ENCODE assay signal across 9 mouse cellular contexts in genomic region chr11:117934168-117934567, GRCm38 (mm10). TPM values are rescaled to one million over a fixed set of nuclear protein-coding genes. Genes with fewer than 3 reads are reported as not detected.
DNase-seq lines count a peak whose midpoint lies in the region; ATAC-seq and TF ChIP-seq lines count a peak whose summit lies in the region.
"Had no signal": no experiment of that assay in that cellular context is flagged by ENCODE, and none has a peak within 500 bp of the region (broad histone marks: within the 10 kb centered on the region; RNA-seq: fewer than 3 reads in every experiment).

No protein-coding gene starts in this region.

- H3K9me3 ChIP-seq in heart, embryonic 12.5 days (replicated peaks) = no peaks in the 10 kb centered on the region
- H3K9me3 ChIP-seq in hindbrain, embryonic 13.5 days = no peaks in the 10 kb centered on the region
- H3K9me3 ChIP-seq: midbrain, embryonic 12.5 days had no signal

- H3K4me3 ChIP-seq in heart, embryonic 12.5 days = no peak overlapping the region
- H3K4me3 ChIP-seq in lung, adult 2 months (replicated peaks; ENCODE audit: extremely low read depth, low read depth, low read length) = no peak overlapping the region
- H3K4me3 ChIP-seq in hindbrain, embryonic 13.5 days = no peak overlapping the region
- H3K4me3 ChIP-seq: midbrain, embryonic 12.5 days had no signal

- H3K4me2 ChIP-seq in heart, embryonic 12.5 days = no peak overlapping the region
- H3K4me2 ChIP-seq in hindbrain, embryonic 13.5 days = no peak overlapping the region
- H3K4me2 ChIP-seq: midbrain, embryonic 12.5 days had no signal

- H3K9ac ChIP-seq in heart, embryonic 12.5 days = no peak overlapping the region
- H3K9ac ChIP-seq in hindbrain, embryonic 13.5 days = no peak overlapping the region
- H3K9ac ChIP-seq: midbrain, embryonic 12.5 days had no signal

- peak; percentile 92 for DNase-seq in 3134 (ENCODE audit: extremely low read depth, insufficient read length, low spot score)
- peak; percentile 90 for DNase-seq in NIH3T3 (ENCODE audit: low read depth)
- peak; percentile 78 for DNase-seq in lung, adult 2 months
- no peak for DNase-seq in right cerebral cortex, postnatal 25 days
- DNase-seq in right cerebral cortex, postnatal 14 days = no peak
- DNase-seq in layer of hippocampus, postnatal 10 days (ENCODE audit: low spot score in 2 of 2) = no peak

- TF ChIP-seq CTCF in lung, adult 2 months (IDR thresholded peaks at IDR 0.05; ENCODE audit: insufficient read depth, low read length) = no peak

- no peak overlapping the region; the same call in 1 of the 2 replicates for H3K27ac ChIP-seq in heart, embryonic 12.5 days (ENCODE audit: poor library complexity, severe bottlenecking)
- H3K27ac ChIP-seq in hindbrain, embryonic 13.5 days = no peak overlapping the region
- H3K27ac ChIP-seq: midbrain, embryonic 12.5 days had no signal

- peak; percentile 42 for ATAC-seq in heart, embryonic 12.5 days (ENCODE audit: insufficient number of reproducible peaks, low FRiP score)
- ATAC-seq in hindbrain, embryonic 13.5 days (ENCODE audit: low FRiP score) = no peak

- peaks cover 66% of the 10 kb centered on the region for H3K4me1 ChIP-seq in heart, embryonic 12.5 days (replicated peaks)
- H3K4me1 ChIP-seq in lung, adult 2 months (ENCODE audit: control insufficient read depth, insufficient read depth, low read length) = peaks cover 31% of the 10 kb centered on the region
- peaks cover 46% of the 10 kb centered on the region for H3K4me1 ChIP-seq in hindbrain, embryonic 13.5 days (replicated peaks)

- 35% methylated on average over 2 of the region's 2 CpGs for WGBS in heart, embryonic 12.5 days
- WGBS in lung, adult 2 months = 45% methylated on average over 2 of the region's 2 CpGs
- 57% methylated on average over 2 of the region's 2 CpGs for WGBS in hindbrain, embryonic 13.5 days

- no peaks in the 10 kb centered on the region for H3K36me3 ChIP-seq in heart, embryonic 12.5 days
- no peaks in the 10 kb centered on the region for H3K36me3 ChIP-seq in hindbrain, embryonic 13.5 days
- H3K36me3 ChIP-seq: midbrain, embryonic 12.5 days had no signal

- TF ChIP-seq POLR2A in lung, adult 2 months (IDR thresholded peaks at IDR 0.05; ENCODE audit: borderline replicate concordance, extremely low read depth, low read depth, low read length) = peak; percentile 9; the same call in 1 of the 2 replicates

- peaks cover 35% of the 10 kb centered on the region for H3K27me3 ChIP-seq in heart, embryonic 12.5 days (replicated peaks)
- peaks cover 75% of the 10 kb centered on the region for H3K27me3 ChIP-seq in hindbrain, embryonic 13.5 days

RNA-seq across cellular contexts. Expression of gene Socs3, which starts 35.7 kb away (rescaled TPM):
- polyA plus RNA-seq in heart, embryonic 12.5 days (2016; fragmentation: Nextera tagmentation; extraction: Ambion mirVana) = 7.1 and 8.0 TPM in 2 replicates
- polyA plus RNA-seq in lung, adult 2 months (2012; rRNA removed) = 32.1 and 40.6 TPM in 2 replicates
- 8.3 and 8.8 TPM in 2 replicates for polyA plus RNA-seq in hindbrain, embryonic 13.5 days (2015; fragmentation: Nextera tagmentation; extraction: Ambion mirVana)
- 1 to 10 TPM; 2.3 to 2.8 TPM for total RNA-seq in layer of hippocampus, postnatal 10 days (2021)

RNA-seq across cellular contexts. Expression of gene Pgs1, which starts 51.9 kb away (rescaled TPM):
- 28.9 and 29.6 TPM in 2 replicates for polyA plus RNA-seq in heart, embryonic 12.5 days (2016; fragmentation: Nextera tagmentation; extraction: Ambion mirVana)
- 83.2 and 104 TPM in 2 replicates for polyA plus RNA-seq in lung, adult 2 months (2012; rRNA removed)
- polyA plus RNA-seq in hindbrain, embryonic 13.5 days (2015; fragmentation: Nextera tagmentation; extraction: Ambion mirVana) = 47.4 and 47.6 TPM in 2 replicates
- total RNA-seq in layer of hippocampus, postnatal 10 days (2021) = 10 to 100 TPM; 59.2 to 59.6 TPM

Comparison
In these comparisons a context has a peak if more than half of its experiments do, and no peak if none do; other contexts are left out.
1. DNase-seq: peak in 3134 (single experiment), NIH3T3 (single experiment) and lung, adult 2 months (single experiment); none in right cerebral cortex, postnatal 25 days (single experiment), right cerebral cortex, postnatal 14 days (single experiment) and layer of hippocampus, postnatal 10 days (0 of 2).